Mouse (Mus musculus) bone marrow, adult 2 months (tissue): Measurements from ENCODE around the gene Erc2. TPM values are rescaled to one million over a fixed set of nuclear protein-coding genes. Genes with fewer than 3 reads are reported as not detected.

Experiments used
- H3K27ac ChIP-seq: fragments of 200-500 bp; 2 replicates; pipeline ENCODE4 v1.5.1; 2012; ENCODE audit warnings: low read depth, mild to moderate bottlenecking, control low read depth, inconsistent platforms, low read length; ENCODE audit not compliant: control insufficient read depth, poor library complexity, insufficient read depth
- H3K4me1 ChIP-seq: fragments of 200-500 bp; 2 replicates; pipeline ENCODE4 v1.6.1; 2011; ENCODE audit warnings: low read length; ENCODE audit not compliant: control insufficient read depth, insufficient read depth
- H3K4me3 ChIP-seq: fragments of 200-500 bp; replicated peaks from 2 replicates; pipeline ENCODE3; 2011; ENCODE audit warnings: mild to moderate bottlenecking, low read depth, low read length, control low read depth; ENCODE audit not compliant: control insufficient read depth
- CTCF ChIP-seq: fragments of 200-500 bp; IDR thresholded peaks from 2 replicates; pipeline ENCODE4 v1.5.1; 2011; ENCODE audit warnings: low read length, control low read depth; ENCODE audit not compliant: control insufficient read depth, insufficient read depth
- POLR2A ChIP-seq: fragments of 200-500 bp; IDR thresholded peaks from 2 replicates; pipeline ENCODE4 v1.6.1; 2011; ENCODE audit warnings: low read depth, mild to moderate bottlenecking, control low read depth, low read length, borderline replicate concordance; ENCODE audit not compliant: control insufficient read depth
- WGBS: fragments of 180-500 bp; shearing (Covaris S2); methylation state at CpG from one replicate; pipeline ENCODE4 v1.1.7; 2018; 5-methylcytosine and 5-hydroxymethylcytosine counted together
- polyA plus RNA-seq: library from polyadenylated mRNA; stranded (reverse); fragments of >200 nt; gene quantifications from 2 replicates; pipeline ENCODE4 v1.2.4, GENCODE M21; 2011; ENCODE audit warnings: low replicate concordance; ENCODE audit not compliant: missing spikeins, insufficient read depth, insufficient read length

Gene Erc2
- polyA plus RNA-seq, 1 experiment = not detected

DNA sequence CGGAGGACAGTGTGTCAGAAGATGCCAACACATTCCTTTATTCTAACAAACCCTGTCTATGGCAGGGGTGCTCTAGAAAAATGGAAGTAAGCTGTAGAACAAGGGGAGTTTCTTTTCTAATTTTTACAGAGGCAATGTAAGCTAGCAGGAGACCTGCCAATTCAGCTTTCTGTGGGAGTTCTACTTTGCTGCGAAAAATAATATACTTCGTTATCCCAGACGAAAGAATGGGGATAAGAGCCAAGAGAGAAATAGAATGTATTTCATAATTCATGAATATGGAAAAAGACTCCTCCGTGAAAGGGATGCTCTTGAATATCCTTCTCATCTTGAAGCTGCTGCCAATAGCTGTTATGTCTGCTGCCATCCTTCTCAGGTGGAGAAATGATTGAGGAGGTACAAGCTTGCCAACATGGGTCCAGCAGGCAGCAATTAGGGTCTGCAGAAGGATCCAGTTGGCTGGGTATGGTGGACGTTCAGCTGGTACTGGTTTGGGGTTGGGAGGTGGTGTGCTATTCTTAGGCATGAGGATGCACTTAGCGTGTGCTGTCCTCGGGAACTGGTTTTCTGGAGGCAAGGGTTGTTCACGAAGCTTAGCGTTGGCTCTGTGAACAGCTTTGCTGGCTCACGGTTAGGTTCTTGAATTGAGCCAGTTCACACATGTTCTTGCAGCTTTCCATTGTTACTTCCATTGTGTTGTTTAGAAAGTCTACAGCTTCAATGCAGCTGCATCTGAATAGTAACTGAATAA is 176.1 kb downstream of the Erc2 start:
- Histone ChIP-seq H3K4me3 (no peak overlapping the region), H3K27ac (no peak overlapping the region), H3K4me1 (no peaks in the 10 kb centered on the region)
- TF ChIP-seq POLR2A (no peak), CTCF (no peak)
- WGBS = 87% methylated on average over 11 of the region's 11 CpGs

DNA sequence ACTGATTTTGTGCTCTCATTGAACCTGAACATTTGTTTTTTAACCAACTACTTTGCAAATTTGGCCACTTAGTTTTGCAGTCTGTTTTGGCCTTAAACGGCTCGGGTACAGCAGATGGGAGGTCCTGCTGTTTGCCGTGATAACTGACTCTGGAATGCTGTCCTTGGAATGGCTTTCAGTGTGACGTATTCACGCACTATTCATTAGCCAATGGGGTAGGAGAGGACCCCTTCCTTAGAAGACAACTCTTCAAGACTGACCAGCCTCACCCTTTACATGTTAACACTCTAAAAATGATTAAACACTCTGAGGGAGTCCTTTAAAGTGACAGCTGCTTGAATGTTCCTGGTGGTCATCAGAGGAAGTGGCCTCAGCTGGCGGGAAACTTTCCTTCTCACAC is 178.5 kb downstream of the Erc2 start:
- no peaks in the 10 kb centered on the region for H3K4me1 ChIP-seq
- 81% methylated on average over 6 of the region's 6 CpGs for WGBS
- no peak overlapping the region for H3K4me3 ChIP-seq
- no peak overlapping the region for H3K27ac ChIP-seq
- TF ChIP-seq POLR2A = no peak
- no peak for TF ChIP-seq CTCF

GRCm38 (mm10) chr14:27803961-27804360 is 181.7 kb downstream of the Erc2 start:
- TF ChIP-seq CTCF (peak; percentile 28; the same call in 1 of the 2 replicates), POLR2A (no peak)
- Histone ChIP-seq H3K4me3 (no peak overlapping the region), H3K27ac (no peak overlapping the region), H3K4me1 (no peaks in the 10 kb centered on the region)
- WGBS = 85% methylated on average over 3 of the region's 3 CpGs

DNA sequence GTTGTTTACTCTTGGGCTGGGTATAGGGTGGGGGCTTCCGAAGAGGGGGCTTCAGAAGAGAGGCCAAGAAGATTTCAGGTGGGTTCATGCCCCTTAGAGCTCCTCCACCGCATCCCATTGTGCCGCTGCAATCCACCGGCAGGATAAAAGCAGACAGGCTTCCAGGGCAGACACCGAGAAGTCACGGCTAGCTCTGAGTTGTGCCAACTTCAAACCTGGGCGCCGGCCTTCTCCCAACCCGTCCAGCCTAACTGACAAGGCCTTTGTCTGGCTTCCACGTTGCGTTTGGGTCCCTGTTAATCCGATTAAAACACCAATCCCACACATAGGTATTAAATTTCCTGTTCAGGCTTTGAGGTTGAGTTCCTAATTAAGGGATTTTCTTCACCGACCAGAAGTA is 182.8 kb downstream of the Erc2 start:
- TF ChIP-seq CTCF = no peak
- no peak for TF ChIP-seq POLR2A
- 86% methylated on average over 13 of the region's 13 CpGs for WGBS
- Histone ChIP-seq H3K27ac (no peak overlapping the region), H3K4me3 (no peak overlapping the region), H3K4me1 (no peaks in the 10 kb centered on the region)

- Histone ChIP-seq H3K4me1 (no peaks in the 10 kb centered on the region), H3K27ac (no peak overlapping the region), H3K4me3 (no peak overlapping the region)
- no peak for TF ChIP-seq POLR2A
- TF ChIP-seq CTCF = peak; percentile 63
- 7% methylated on average over 9 of the region's 9 CpGs for WGBS
These were observed 185.9 kb downstream of the Erc2 start for GRCm38 (mm10) chr14:27808080-27808479.

- Histone ChIP-seq H3K27ac (no peak overlapping the region), H3K4me1 (no peaks in the 10 kb centered on the region), H3K4me3 (no peak overlapping the region)
- 74% methylated on average over 10 of the region's 10 CpGs for WGBS
- TF ChIP-seq POLR2A = no peak
- TF ChIP-seq CTCF = no peak
These were observed 186.4 kb downstream of the Erc2 start for GRCm38 (mm10) chr14:27808523-27809114.

GRCm38 (mm10) chr14:27810790-27811189 is 188.6 kb downstream of the Erc2 start:
- no peak overlapping the region for H3K4me3 ChIP-seq
- H3K27ac ChIP-seq = no peak overlapping the region
- TF ChIP-seq POLR2A (no peak), CTCF (no peak)
- H3K4me1 ChIP-seq = no peaks in the 10 kb centered on the region
- 22% methylated on average over 7 of the region's 7 CpGs for WGBS

GRCm38 (mm10) chr14:27811649-27812048 is 189.4 kb downstream of the Erc2 start:
- H3K4me3 ChIP-seq = no peak overlapping the region
- TF ChIP-seq CTCF = no peak
- no peak for TF ChIP-seq POLR2A
- no peak overlapping the region for H3K27ac ChIP-seq
- 80% methylated on average over 3 of the region's 3 CpGs for WGBS
- H3K4me1 ChIP-seq = no peaks in the 10 kb centered on the region

GRCm38 (mm10) chr14:27815739-27816138 is 193.5 kb downstream of the Erc2 start:
- WGBS = 68% methylated on average over 6 of the region's 6 CpGs
- TF ChIP-seq POLR2A (no peak), CTCF (no peak)
- no peaks in the 10 kb centered on the region for H3K4me1 ChIP-seq
- no peak overlapping the region for H3K4me3 ChIP-seq
- H3K27ac ChIP-seq = no peak overlapping the region

DNA sequence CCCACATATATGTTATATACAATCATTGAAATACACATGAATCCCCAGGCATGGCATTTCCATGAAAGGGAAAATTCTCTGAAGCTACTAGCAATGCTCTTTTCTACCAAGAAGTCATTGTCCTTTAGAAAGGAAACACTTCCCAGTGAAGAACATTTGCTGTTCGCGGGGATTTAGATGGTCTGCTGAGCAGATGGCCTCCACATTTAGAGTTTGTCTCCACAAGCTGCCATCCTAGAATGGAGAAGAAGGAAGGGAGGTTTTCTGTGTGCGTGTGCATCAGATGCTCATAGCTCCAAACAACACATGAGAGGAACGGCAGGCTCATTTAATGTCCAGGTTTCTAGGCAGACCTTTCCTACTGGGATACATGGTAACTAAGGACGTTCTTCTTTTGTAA is 196.8 kb downstream of the Erc2 start:
- WGBS = 83% methylated on average over 5 of the region's 5 CpGs
- TF ChIP-seq POLR2A = no peak
- no peak for TF ChIP-seq CTCF
- Histone ChIP-seq H3K4me3 (no peak overlapping the region), H3K27ac (no peak overlapping the region), H3K4me1 (no peaks in the 10 kb centered on the region)
